Mouse (Mus musculus): ENCODE results near the gene Hoxa4. TPM values are rescaled to one million over a fixed set of nuclear protein-coding genes. Genes with fewer than 3 reads are reported as not detected.

The Hoxa4 gene
- polyA plus RNA-seq, 1 experiment from 2014 or later: 0.29 TPM

DNA sequence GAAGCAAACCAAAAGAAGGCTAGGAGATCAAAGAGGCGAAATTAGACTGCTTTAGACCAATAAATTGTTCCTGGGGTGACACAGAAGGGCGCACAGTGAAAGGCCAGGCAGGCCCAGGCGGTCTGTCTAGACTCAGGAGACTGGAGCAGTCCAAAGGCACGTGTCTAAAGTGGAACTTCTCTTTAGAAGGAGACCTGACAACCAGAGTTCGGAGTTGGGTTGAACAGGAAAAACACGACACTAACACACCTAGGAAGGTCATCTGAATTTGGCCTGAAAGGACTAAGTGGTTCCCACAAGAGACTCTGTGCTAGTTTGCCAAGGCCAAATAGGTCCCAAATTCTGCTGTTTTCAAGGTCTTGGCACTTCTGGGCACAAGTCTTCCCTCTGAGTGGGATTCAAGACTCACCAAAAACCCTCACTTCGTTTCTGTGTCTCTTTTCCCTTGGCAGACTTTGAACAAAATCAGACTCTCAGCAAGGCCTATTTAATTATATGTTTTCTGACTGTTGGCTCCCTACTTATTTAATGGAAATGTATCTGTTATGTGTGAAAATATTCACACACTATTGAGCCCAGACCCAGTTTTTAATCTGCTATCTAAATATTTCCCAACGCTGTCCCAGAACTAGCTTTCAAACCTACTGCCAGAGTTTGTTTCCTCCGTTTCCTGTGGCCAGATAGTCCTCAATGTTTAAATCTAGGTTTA lies 27.8 kb upstream of the Hoxa4 start:
- ATAC-seq (ENCODE audit: insufficient number of reproducible peaks, low FRiP score, low TSS enrichment, low read depth): no peak
- Histone ChIP-seq H3K9ac (no peak overlapping the region), H3K9me3 (replicated peaks) (no peaks in the 10 kb centered on the region), H3K27me3 (peaks cover 100% of the 10 kb centered on the region), H3K4me1 (peaks cover 26% of the 10 kb centered on the region), H3K27ac (replicated peaks) (no peak overlapping the region), H3K4me3 (replicated peaks) (no peak overlapping the region), H3K4me2 (replicated peaks) (no peak overlapping the region), H3K36me3 (no peaks in the 10 kb centered on the region)
- WGBS: 32% methylated on average over 9 of the region's 9 CpGs

DNA sequence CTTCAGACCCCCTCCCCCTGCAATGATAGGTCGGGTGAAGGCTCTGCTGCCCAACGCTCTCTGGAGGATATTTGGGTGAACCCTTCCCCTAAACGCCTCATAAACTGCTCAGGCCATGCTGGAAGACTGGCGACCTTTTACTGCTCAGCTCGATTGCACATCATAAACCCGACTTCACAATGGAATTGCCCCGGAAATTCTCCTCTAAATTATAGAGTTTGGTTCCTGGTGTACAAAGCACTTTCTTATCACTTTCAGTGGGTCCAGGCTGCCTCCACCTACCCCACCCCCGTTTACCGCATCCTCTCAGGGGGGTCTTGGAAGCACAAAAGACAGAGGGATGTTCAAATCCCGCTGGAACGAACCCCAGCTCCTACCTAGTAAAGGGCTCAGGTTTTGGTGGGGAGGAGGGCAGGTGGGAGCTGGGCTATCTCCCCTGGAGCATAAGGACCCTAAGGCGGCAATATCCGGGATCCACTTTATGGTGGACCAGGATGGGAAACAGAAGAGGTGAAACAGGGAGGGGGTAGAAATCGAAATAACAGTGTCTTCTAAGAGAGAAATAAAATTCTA lies 27.2 kb upstream of the Hoxa4 start:
- WGBS: 10% methylated on average over 14 of the region's 14 CpGs
- Histone ChIP-seq H3K9me3 (replicated peaks) (no peaks in the 10 kb centered on the region), H3K27ac (replicated peaks) (no peak overlapping the region), H3K36me3 (no peaks in the 10 kb centered on the region), H3K9ac (no peak overlapping the region), H3K4me3 (replicated peaks) (no peak overlapping the region), H3K27me3 (peaks cover 100% of the 10 kb centered on the region), H3K4me2 (replicated peaks) (no peak overlapping the region), H3K4me1 (peaks cover 26% of the 10 kb centered on the region)
- ATAC-seq (ENCODE audit: insufficient number of reproducible peaks, low FRiP score, low TSS enrichment, low read depth): no peak

DNA sequence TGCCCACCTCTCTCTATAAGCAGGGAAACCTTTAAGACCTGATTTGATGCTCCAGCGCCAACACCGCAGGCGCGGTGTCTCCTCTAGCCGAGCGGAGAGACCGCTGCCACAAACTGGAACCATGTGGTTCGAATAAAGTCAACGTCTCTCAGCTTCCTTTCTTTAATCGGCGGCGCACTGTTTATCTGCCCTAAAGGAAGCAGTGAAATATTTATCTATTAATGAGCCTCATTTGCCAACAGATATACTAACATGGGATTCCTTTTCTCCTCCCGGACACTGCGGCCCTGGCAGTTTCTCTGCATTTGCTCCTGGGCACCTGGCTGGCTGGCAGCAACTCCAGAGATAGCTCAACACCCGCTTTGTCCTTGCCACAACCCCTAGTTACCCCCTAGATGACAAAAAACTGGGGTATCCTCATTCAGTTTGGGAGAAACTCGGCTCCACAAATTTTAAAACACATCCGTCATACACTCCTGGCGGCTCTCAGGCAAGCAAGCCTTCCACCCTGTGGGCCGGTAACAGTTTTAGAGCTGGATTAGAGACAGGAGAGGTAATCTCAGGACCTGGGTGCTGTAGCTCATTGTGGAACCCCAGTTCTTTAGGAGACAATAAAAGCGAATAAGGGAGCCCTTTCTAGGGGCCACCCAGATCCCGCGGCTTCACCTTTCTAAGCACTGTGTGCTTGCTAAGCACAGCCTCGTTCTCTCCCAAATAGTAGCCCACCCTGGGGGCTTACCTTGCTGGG lies 26.5 kb upstream of the Hoxa4 start:
- 4% methylated on average over 23 of the region's 23 CpGs for WGBS
- Histone ChIP-seq H3K27ac (replicated peaks) (no peak overlapping the region), H3K4me3 (replicated peaks) (peak overlapping the region; percentile 29), H3K4me2 (replicated peaks) (peak overlapping the region; percentile 37), H3K4me1 (peaks cover 27% of the 10 kb centered on the region), H3K36me3 (no peaks in the 10 kb centered on the region), H3K9ac (no peak overlapping the region), H3K9me3 (replicated peaks) (no peaks in the 10 kb centered on the region), H3K27me3 (peaks cover 100% of the 10 kb centered on the region)
- no peak for ATAC-seq (ENCODE audit: insufficient number of reproducible peaks, low FRiP score, low TSS enrichment, low read depth)

DNA sequence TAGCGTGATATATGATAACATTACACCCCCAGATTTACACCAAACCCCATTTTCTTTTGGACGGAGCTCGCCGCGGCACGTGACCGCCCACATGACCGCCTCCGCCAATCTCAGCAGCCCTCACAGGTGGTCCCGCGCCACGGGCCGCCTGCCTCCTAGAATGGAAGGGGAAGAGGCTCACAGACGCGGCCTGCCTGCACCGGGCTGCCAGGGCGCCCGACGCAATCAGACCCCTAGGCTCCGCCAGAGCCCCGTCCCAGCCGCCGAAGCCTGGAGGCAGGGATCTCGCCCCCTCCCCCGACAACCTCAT lies 25.9 kb upstream of the Hoxa4 start:
- Histone ChIP-seq H3K4me1 (peaks cover 33% of the 10 kb centered on the region), H3K4me3 (replicated peaks) (peak overlapping the region; percentile 29), H3K9ac (no peak overlapping the region), H3K36me3 (no peaks in the 10 kb centered on the region), H3K4me2 (replicated peaks) (peak overlapping the region; percentile 37), H3K9me3 (replicated peaks) (no peaks in the 10 kb centered on the region), H3K27ac (replicated peaks) (no peak overlapping the region), H3K27me3 (peaks cover 100% of the 10 kb centered on the region)
- under 1% methylated on average over 25 of the region's 25 CpGs for WGBS
- no peak for ATAC-seq (ENCODE audit: insufficient number of reproducible peaks, low FRiP score, low TSS enrichment, low read depth)

GRCm38 (mm10) chr6:52216691-52217458 lies 25.3 kb upstream of the Hoxa4 start:
- Histone ChIP-seq H3K9ac (no peak overlapping the region), H3K27me3 (peaks cover 100% of the 10 kb centered on the region), H3K36me3 (no peaks in the 10 kb centered on the region), H3K4me2 (replicated peaks) (peak overlapping the region; percentile 37), H3K4me3 (replicated peaks) (peak overlapping the region; percentile 29), H3K27ac (replicated peaks) (no peak overlapping the region), H3K9me3 (replicated peaks) (no peaks in the 10 kb centered on the region), H3K4me1 (peaks cover 31% of the 10 kb centered on the region)
- ATAC-seq (ENCODE audit: insufficient number of reproducible peaks, low FRiP score, low TSS enrichment, low read depth): no peak
- 3% methylated on average over 60 of the region's 60 CpGs for WGBS

- Histone ChIP-seq H3K27ac (replicated peaks) (no peak overlapping the region), H3K9me3 (replicated peaks) (no peaks in the 10 kb centered on the region), H3K4me2 (replicated peaks) (no peak overlapping the region), H3K9ac (no peak overlapping the region), H3K4me3 (replicated peaks) (no peak overlapping the region), H3K27me3 (peaks cover 100% of the 10 kb centered on the region), H3K36me3 (no peaks in the 10 kb centered on the region), H3K4me1 (peaks cover 25% of the 10 kb centered on the region)
- WGBS: 2% methylated on average over 30 of the region's 30 CpGs
- ATAC-seq (ENCODE audit: insufficient number of reproducible peaks, low FRiP score, low TSS enrichment, low read depth): no peak
Observed at GRCm38 (mm10) chr6:52215771-52216535, 24.4 kb upstream of the Hoxa4 start.

DNA sequence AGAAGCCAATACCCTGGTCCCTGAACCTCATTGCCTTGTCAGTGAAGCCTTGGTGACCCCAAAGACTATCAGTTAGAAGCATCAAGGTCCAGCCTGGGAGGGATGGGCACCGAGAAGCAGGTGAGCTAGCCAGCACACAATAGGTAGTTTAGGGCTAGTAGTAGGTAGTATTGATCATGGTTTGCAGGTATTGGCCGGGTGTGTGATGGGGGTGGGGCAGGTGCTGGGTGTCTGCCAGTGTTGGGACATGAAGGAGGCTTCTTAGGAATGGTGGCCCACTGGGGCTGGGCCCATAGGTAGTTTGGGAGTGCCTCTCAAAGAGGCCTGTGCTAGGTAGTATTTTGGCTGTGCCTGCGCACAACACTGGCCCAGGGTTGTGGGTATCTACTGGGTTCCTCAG lies 23.5 kb upstream of the Hoxa4 start:
- H3K9ac ChIP-seq: no peak overlapping the region
- ATAC-seq (ENCODE audit: insufficient number of reproducible peaks, low FRiP score, low TSS enrichment, low read depth): no peak
- H3K36me3 ChIP-seq: no peaks in the 10 kb centered on the region
- peaks cover 24% of the 10 kb centered on the region for H3K4me1 ChIP-seq
- no peak overlapping the region for H3K27ac ChIP-seq (replicated peaks)
- peaks cover 99% of the 10 kb centered on the region for H3K27me3 ChIP-seq
- no peaks in the 10 kb centered on the region for H3K9me3 ChIP-seq (replicated peaks)
- no peak overlapping the region for H3K4me3 ChIP-seq (replicated peaks)
- 12% methylated on average over 3 of the region's 3 CpGs for WGBS
- no peak overlapping the region for H3K4me2 ChIP-seq (replicated peaks)

DNA sequence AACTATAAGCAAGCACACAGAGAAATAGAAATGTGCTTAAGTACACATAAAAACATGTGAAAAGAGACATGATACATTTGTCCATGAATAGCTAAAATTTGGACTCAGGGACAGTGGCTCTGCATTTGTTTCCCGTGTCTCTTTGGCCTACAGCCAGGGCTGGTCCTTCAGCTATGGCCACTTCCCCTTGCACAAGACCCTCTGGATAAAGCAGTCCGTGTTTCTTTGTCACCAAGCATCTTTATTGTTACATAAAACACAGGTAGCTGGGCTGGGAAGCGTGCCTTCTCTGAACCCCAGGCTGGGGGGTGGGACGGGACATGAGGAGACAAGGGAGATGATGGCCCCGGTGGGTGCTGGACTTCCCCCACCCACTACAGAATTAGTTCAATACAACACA lies 22.7 kb upstream of the Hoxa4 start:
- Histone ChIP-seq H3K9ac (no peak overlapping the region), H3K4me1 (peaks cover 24% of the 10 kb centered on the region), H3K27ac (replicated peaks) (no peak overlapping the region), H3K36me3 (no peaks in the 10 kb centered on the region), H3K9me3 (replicated peaks) (no peaks in the 10 kb centered on the region), H3K4me3 (replicated peaks) (no peak overlapping the region), H3K27me3 (peaks cover 99% of the 10 kb centered on the region), H3K4me2 (replicated peaks) (no peak overlapping the region)
- 11% methylated on average over 5 of the region's 5 CpGs for WGBS
- no peak for ATAC-seq (ENCODE audit: insufficient number of reproducible peaks, low FRiP score, low TSS enrichment, low read depth)

DNA sequence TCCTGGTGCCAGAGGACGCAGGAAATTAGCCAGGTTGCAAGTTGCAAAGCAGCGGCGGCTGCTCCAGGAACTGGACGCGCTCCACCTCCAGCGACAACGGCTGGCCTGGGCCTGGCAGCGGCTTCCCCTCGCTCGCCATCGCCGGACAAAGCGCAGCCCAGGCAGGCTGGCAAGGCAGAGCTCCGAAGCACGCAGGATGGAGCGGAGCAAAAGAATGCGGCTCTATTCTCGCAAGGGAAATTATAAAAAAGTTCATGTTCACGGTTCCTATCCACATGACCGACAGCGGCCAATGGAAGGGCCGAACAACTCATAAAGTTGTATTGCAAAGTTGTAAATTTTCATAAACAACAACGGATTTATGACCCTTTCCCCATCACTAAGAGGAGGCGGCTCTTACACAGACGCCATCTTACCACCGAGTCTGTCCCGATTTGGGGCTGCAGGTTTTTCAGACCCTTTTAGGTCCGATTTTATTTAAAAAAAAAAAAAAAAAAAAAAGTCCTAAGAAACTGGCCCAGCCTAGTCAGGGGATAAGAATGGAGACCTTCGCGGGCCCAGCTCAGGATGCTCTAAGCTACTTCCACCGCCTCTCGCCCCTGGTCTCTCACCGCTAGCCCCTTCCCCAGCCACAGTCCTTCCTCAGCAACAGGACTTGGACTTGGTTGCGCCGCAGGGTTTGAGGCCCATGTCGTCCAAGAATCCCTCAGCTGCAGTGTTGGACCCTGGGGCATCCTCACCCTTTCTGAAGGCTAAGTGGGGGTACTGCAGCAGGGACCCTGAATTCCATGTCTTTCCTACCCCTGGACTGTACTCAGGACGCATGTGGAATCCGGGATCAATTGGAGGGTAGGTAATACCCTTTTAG lies 21.8 kb upstream of the Hoxa4 start, which contains the start of the genes Hoxa3 and Gm28308:
Gene Hoxa3, minus strand, starts transcription at position 218 of the 868 bp plus-strand sequence.
Gene Gm28308, minus strand, starts transcription at position 221 of the 868 bp plus-strand sequence.
- H3K9ac ChIP-seq: no peak within 1 kb of the TSS
- H3K4me2 ChIP-seq (replicated peaks): no peak within 1 kb of the TSS
- H3K4me1 ChIP-seq: peaks cover 32% of the 10 kb centered on the region

GRCm38 (mm10) chr6:52212556-52213118 lies 21.1 kb upstream of the Hoxa4 start:
- under 1% methylated on average over 22 of the region's 22 CpGs for WGBS
- H3K4me1 ChIP-seq: peaks cover 30% of the 10 kb centered on the region
- no peaks in the 10 kb centered on the region for H3K36me3 ChIP-seq
- H3K4me2 ChIP-seq (replicated peaks): no peak overlapping the region
- no peak overlapping the region for H3K9ac ChIP-seq
- H3K9me3 ChIP-seq (replicated peaks): no peaks in the 10 kb centered on the region
- H3K4me3 ChIP-seq (replicated peaks): peak overlapping the region; percentile 24
- H3K27me3 ChIP-seq: peaks cover 98% of the 10 kb centered on the region
- no peak overlapping the region for H3K27ac ChIP-seq (replicated peaks)
- ATAC-seq (ENCODE audit: insufficient number of reproducible peaks, low FRiP score, low TSS enrichment, low read depth): no peak

More for the DNA sequence above, 21.8 kb upstream of the Hoxa4 start, which contains the start of the genes Hoxa3 and Gm28308:
- H3K36me3 ChIP-seq: no peaks in the 10 kb centered on the region
- H3K27me3 ChIP-seq: peaks cover 99% of the 10 kb centered on the region
- ATAC-seq (ENCODE audit: insufficient number of reproducible peaks, low FRiP score, low TSS enrichment, low read depth): no peak
- H3K27ac ChIP-seq (replicated peaks): no peak within 1 kb of the TSS
- H3K9me3 ChIP-seq (replicated peaks): no peaks in the 10 kb centered on the region
- H3K4me3 ChIP-seq (replicated peaks): peak within 1 kb of the TSS; percentile 24
- 2% methylated on average over 38 of the region's 38 CpGs for WGBS
